19 mouse cellular contexts compared by ENCODE assay signal in the genomic region with DNA sequence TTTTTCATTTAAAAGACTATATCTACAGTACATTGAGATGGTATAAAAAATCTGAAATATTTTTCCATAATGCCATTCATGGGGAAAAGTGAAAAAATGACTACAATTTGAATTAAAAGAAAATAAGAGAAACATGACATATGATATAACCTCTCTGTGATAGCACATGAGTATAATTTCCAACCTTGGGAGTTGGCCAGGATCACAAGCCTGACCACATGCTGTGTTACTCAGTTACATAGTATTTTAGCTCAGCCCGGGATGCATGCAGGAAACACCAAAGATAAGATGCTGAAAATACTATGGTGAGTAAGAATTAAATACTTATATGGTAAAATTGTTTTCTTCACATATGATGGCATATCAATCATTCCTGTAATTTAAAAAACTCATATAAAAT.
DNase-seq lines count a peak whose midpoint lies in the region; TF ChIP-seq lines count a peak whose summit lies in the region.
"Had no signal": no experiment of that assay in that cellular context is flagged by ENCODE, and none has a peak within 500 bp of the region (broad histone marks: within the 10 kb centered on the region; RNA-seq: fewer than 3 reads in every experiment).

No protein-coding gene starts in this region.

- H3K27me3 ChIP-seq in C2C12 (ENCODE audit: control insufficient read depth, insufficient read depth, insufficient read length), result no peaks in the 10 kb centered on the region
- H3K27me3 ChIP-seq: embryonic facial prominence, embryonic 12.5 days; forebrain, embryonic 12.5 days; Patski had no signal

- H3K79me2 ChIP-seq in C2C12 (ENCODE audit: control insufficient read depth, insufficient read depth), result no peaks in the 10 kb centered on the region

- H3K36me3 ChIP-seq in C2C12 (ENCODE audit: control insufficient read depth, insufficient read depth), result no peaks in the 10 kb centered on the region
- H3K36me3 ChIP-seq: embryonic facial prominence, embryonic 10.5 days; embryonic facial prominence, embryonic 12.5 days; forebrain, embryonic 10.5 days; forebrain, embryonic 12.5 days had no signal

- no peak for TF ChIP-seq CTCF in C2C12 (IDR thresholded peaks at IDR 0.05; ENCODE audit: control insufficient read depth, insufficient read depth, insufficient read length)

- H3ac ChIP-seq in C2C12 (ENCODE audit: control insufficient read depth, insufficient read length, low read depth), result no peak overlapping the region

- no peaks in the 10 kb centered on the region for H3K79me3 ChIP-seq in C2C12 (ENCODE audit: low read depth)

- peak; percentile 88 for DNase-seq in 3T3-L1 (ENCODE audit: low read depth, low spot score)
- peak; percentile 9 for DNase-seq in fibroblast of lung, adult 2 months (ENCODE audit: low read depth)
- DNase-seq in layer of hippocampus, adult 8-10 months (ENCODE audit: low spot score in 2 of 2), result no peak
- no peak for DNase-seq in urinary bladder, adult 18-20 months (ENCODE audit: low spot score in 2 of 2)
- DNase-seq: adrenal gland, adult 8-10 months; adrenal gland, postnatal 14 days; adrenal gland, postnatal 36 days; B cell, adult 2 months; cerebellum, adult 11 months; cerebellum, adult 18-20 months; cerebellum, adult 8-10 months; cerebellum, adult 9-11 months; cerebellum, postnatal 25 days had no signal

- no peak overlapping the region for H3K4me3 ChIP-seq in C2C12 (ENCODE audit: insufficient read depth, poor library complexity, severe bottlenecking)
- H3K4me3 ChIP-seq: embryonic facial prominence, embryonic 10.5 days; embryonic facial prominence, embryonic 12.5 days; forebrain, embryonic 10.5 days; forebrain, embryonic 12.5 days had no signal

TF ChIP-seq in C2C12, 6 proteins besides CTCF, POLR2A, EP300 and RAD21:
- TF ChIP-seq USF1 (IDR thresholded peaks at IDR 0.05; ENCODE audit: low read depth) (peak; percentile 23), FOSL1 (IDR thresholded peaks at IDR 0.05; ENCODE audit: insufficient read depth, low read length, poor library complexity, severe bottlenecking) (no peak)

Comparison
In these comparisons a context has a peak if more than half of its experiments do, and no peak if none do; other contexts are left out.
1. DNase-seq: peak in 3T3-L1 (single experiment) and fibroblast of lung, adult 2 months (single experiment); none in layer of hippocampus, adult 8-10 months (0 of 2) and urinary bladder, adult 18-20 months (0 of 2).